Mouse (Mus musculus) ES-Bruce4 (cell line): ENCODE results near the gene Skp2. TPM values are rescaled to one million over a fixed set of nuclear protein-coding genes. Genes with fewer than 3 reads are reported as not detected.

Source experiments
- H3K27ac ChIP-seq: 2 replicates; pipeline ENCODE4 v1.5.1; 2012; ENCODE audit warnings: low read length, inconsistent platforms; ENCODE audit not compliant: insufficient read depth
- H3K27me3 ChIP-seq: 2 replicates; pipeline ENCODE4 v1.6.1; 2012; ENCODE audit warnings: mild to moderate bottlenecking, low read length, inconsistent platforms; ENCODE audit not compliant: control insufficient read depth, poor library complexity, insufficient read depth, severe bottlenecking
- H3K36me3 ChIP-seq: 2 replicates; pipeline ENCODE4 v1.6.1; 2012; ENCODE audit warnings: inconsistent platforms, mild to moderate bottlenecking, low read length, moderate library complexity; ENCODE audit not compliant: control insufficient read depth, poor library complexity, insufficient read depth, severe bottlenecking
- H3K4me1 ChIP-seq: one replicate; pipeline ENCODE4 v1.8.1; 2011; ENCODE audit warnings: low read length; ENCODE audit not compliant: control insufficient read depth, insufficient read depth
- H3K4me3 ChIP-seq: 2 replicates; pipeline ENCODE4 v1.5.1; 2011; ENCODE audit warnings: low read depth, mild to moderate bottlenecking, low read length
- H3K9ac ChIP-seq: 2 replicates; pipeline ENCODE4 v1.6.1; 2012; ENCODE audit warnings: low read depth, mild to moderate bottlenecking, inconsistent platforms; ENCODE audit not compliant: poor library complexity, severe bottlenecking
- H3K9me3 ChIP-seq: replicated peaks from 2 replicates; pipeline ENCODE4 v1.6.1; 2012; ENCODE audit warnings: mild to moderate bottlenecking, low read length, inconsistent platforms; ENCODE audit not compliant: control insufficient read depth, poor library complexity, insufficient read depth, severe bottlenecking
- CTCF ChIP-seq: IDR thresholded peaks from one replicate; pipeline ENCODE4 v1.8.1; 2011; ENCODE audit warnings: low read depth, low read length
- EP300 ChIP-seq: IDR thresholded peaks from 2 replicates; pipeline ENCODE4 v1.6.1; 2011; ENCODE audit warnings: low read depth, low read length; ENCODE audit not compliant: insufficient read depth
- POLR2A ChIP-seq: IDR thresholded peaks from one replicate; pipeline ENCODE4 v1.8.1; 2011; ENCODE audit warnings: low read length; ENCODE audit not compliant: insufficient read depth
- polyA plus RNA-seq: library from polyadenylated mRNA; stranded (reverse); fragments of >200 nt; gene quantifications from 2 replicates; pipeline ENCODE4 v1.2.4, GENCODE M21; 2011; ENCODE audit warnings: low read depth; ENCODE audit not compliant: missing spikeins, insufficient read depth, insufficient read length

The Skp2 gene
- polyA plus RNA-seq, 1 experiment, result 51.9 TPM

DNA sequence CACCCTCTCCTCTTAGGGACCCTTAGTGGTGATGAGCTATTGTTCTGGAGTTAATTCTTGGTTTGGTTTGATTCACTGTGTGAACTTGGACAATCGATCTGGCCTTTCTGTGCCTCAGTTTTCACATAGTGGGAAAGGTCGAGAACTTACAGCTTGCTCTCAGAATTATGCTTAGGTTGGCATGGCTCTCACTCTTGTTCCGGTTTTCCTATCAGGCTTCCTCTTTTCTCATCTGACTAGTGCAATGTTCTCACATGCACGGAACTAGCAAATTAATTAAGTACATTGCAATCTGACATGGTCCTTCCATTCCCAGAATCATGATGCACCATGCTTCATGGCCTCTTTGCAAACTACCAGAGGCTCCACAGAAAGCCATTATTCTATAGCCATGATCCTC is 32.2 kb downstream of the Skp2 start:
- H3K4me3 ChIP-seq, result no peak overlapping the region
- no peak overlapping the region for H3K27ac ChIP-seq
- peaks cover 2% of the 10 kb centered on the region for H3K4me1 ChIP-seq
- H3K9me3 ChIP-seq, result no peaks in the 10 kb centered on the region
- no peak for TF ChIP-seq EP300
- TF ChIP-seq CTCF, result no peak
- no peak for TF ChIP-seq POLR2A
- H3K27me3 ChIP-seq, result no peaks in the 10 kb centered on the region
- H3K36me3 ChIP-seq, result peaks cover 30% of the 10 kb centered on the region
- H3K9ac ChIP-seq, result no peak overlapping the region

DNA sequence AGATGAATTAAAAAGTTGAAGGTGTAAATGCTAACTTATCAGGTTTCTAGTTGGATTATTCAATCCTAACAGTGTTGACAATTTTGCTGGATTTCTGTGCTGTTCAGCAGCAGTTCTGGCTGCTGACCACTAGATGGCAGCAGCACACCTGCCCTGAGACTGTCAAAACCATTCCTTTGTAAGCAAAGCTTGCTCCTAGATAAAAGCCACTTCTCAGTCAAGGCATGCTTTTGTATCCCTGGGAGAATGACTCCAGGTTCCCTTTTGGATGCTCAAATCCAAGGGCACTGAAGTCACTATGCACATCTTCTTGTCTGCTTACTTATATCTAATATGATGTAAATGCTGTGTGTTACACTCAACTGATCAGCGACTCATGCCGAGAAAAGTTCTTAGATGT is 35.1 kb downstream of the Skp2 start:
- H3K9ac ChIP-seq, result no peak overlapping the region
- no peaks in the 10 kb centered on the region for H3K9me3 ChIP-seq
- H3K27ac ChIP-seq, result no peak overlapping the region
- H3K36me3 ChIP-seq, result peaks cover 48% of the 10 kb centered on the region
- no peak overlapping the region for H3K4me3 ChIP-seq
- TF ChIP-seq EP300, result no peak
- TF ChIP-seq POLR2A, result no peak
- peak; percentile 96 for TF ChIP-seq CTCF
- H3K4me1 ChIP-seq, result peaks cover 2% of the 10 kb centered on the region
- no peaks in the 10 kb centered on the region for H3K27me3 ChIP-seq

DNA sequence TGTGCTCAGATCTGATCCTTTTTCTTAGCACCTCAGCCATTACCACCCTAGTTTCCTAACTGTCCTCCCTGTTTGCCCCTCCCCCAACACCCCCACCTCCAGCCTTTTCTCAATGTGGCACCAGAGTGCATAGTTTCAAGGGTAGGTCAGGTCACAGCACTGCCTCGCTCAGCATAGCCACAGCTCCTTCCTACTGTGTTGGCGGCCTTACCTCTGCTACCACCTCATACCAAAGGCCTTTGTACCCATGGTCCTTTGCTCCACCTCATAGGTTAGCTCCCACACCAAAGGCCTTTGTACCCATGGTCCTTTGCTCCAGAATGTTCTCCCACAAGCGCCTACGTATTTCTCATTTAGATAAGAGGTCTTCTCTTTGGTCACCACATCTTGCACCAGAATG is 36.4 kb downstream of the Skp2 start:
- Histone ChIP-seq H3K4me1 (no peaks in the 10 kb centered on the region), H3K4me3 (no peak overlapping the region), H3K27ac (no peak overlapping the region), H3K9me3 (no peaks in the 10 kb centered on the region), H3K36me3 (peaks cover 56% of the 10 kb centered on the region), H3K9ac (no peak overlapping the region), H3K27me3 (no peaks in the 10 kb centered on the region)
- TF ChIP-seq EP300, result no peak
- no peak for TF ChIP-seq CTCF

DNA sequence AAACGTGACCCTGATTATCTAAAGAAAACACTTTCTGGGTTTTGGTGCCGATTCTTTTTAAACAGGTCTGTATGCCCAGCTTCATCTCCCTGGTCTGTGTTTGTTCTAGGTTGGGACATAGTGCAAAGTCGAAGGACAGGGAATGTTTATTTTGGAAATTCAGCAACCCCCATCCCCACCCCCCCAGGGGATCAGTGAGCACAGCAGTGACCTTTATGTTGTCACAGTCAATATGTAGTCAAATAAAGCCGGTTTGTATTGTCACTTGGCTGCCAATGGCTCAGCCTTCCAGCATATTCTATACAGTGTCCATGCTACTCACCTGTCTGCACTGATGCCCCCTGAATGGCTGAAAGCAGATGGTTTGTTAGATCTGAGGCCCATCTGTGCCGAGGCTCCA is 40.6 kb downstream of the Skp2 start:
- TF ChIP-seq EP300 (no peak), CTCF (no peak), POLR2A (no peak)
- H3K27ac ChIP-seq, result no peak overlapping the region
- no peaks in the 10 kb centered on the region for H3K27me3 ChIP-seq
- H3K9ac ChIP-seq, result no peak overlapping the region
- no peaks in the 10 kb centered on the region for H3K4me1 ChIP-seq
- no peaks in the 10 kb centered on the region for H3K9me3 ChIP-seq
- peaks cover 55% of the 10 kb centered on the region for H3K36me3 ChIP-seq
- H3K4me3 ChIP-seq, result no peak overlapping the region

DNA sequence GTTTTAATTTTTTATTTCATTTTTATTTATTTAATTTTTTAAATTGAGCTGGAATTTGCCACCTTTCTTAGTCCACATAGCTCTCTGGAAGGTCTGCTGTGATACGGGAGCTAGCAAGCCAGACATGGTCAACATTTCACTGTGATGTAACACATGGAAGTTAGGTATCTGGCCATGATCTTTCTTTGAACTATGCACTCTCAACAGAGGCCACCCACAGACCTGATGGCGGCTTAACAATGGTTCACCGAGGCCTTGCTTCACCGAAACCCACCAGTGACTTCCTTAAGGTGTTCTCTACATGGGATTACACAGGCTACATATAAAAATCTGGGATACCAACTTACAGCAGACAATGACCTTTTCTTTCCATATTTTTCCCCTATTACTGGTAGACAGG is 41.1 kb downstream of the Skp2 start:
- Histone ChIP-seq H3K4me1 (no peaks in the 10 kb centered on the region), H3K4me3 (no peak overlapping the region), H3K9me3 (no peaks in the 10 kb centered on the region), H3K27ac (no peak overlapping the region), H3K27me3 (no peaks in the 10 kb centered on the region), H3K9ac (no peak overlapping the region), H3K36me3 (peaks cover 50% of the 10 kb centered on the region)
- TF ChIP-seq CTCF (no peak), EP300 (no peak), POLR2A (no peak)

DNA sequence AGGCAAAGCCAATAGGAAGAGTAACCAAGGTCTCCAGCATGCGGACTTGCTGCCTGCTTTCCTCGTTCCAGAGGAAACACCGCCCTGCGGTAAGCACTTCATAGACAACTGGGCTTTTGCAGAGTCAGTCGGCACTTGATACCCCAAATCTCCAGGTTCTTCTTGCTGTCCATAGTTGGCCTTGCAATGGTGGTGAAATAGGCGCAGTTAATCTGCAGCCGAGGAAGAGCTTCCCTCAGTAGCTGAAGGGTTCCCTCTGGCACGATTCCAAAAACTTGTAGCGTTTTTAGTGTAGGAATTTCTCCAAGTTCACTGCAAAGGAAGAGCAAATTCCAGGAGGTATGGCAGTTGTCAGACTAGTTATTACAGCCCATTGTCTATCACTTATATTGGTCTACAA is 41.7 kb downstream of the Skp2 start:
- Histone ChIP-seq H3K9ac (no peak overlapping the region), H3K27me3 (no peaks in the 10 kb centered on the region)
- TF ChIP-seq EP300 (no peak), CTCF (no peak), POLR2A (no peak)

More for the DNA sequence above, 41.7 kb downstream of the Skp2 start:
- Histone ChIP-seq H3K27ac (no peak overlapping the region), H3K36me3 (peaks cover 48% of the 10 kb centered on the region), H3K4me1 (no peaks in the 10 kb centered on the region), H3K4me3 (no peak overlapping the region), H3K9me3 (no peaks in the 10 kb centered on the region)
